Mouse (Mus musculus) thymus, postnatal 36 days (tissue): ENCODE measurements at regions not wholly inside any gene's neighbourhood (a gene's known extent, or its start where the extent isn't known, plus 50 kb on each side); places are given as distances from the start of the nearest gene placed in this dataset.

Experiments used
- DNase-seq, 2 experiments: peaks; one replicate each; pipeline ENCODE4 v3.0.0; 2022; ENCODE audit warnings: mixed read lengths in 2 of 2

DNA sequence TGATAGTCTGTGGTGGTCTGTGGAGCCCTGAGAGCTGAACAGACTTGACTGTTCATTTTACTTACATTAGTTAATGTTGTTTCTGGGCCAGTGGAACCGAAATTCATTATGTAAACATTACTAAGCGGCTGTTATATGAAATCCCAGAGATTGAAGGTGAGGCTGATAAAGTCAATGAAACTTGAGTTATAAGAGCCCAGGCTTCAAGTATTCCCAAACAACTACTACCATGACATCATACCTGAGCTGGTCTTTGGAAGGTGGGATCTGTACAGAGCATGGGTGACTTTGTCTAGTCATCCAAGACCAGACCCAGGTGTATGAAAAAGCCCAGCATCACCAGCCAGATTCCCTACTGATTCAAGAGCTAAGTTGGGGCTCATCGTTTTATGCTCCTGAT is 326.5 kb downstream of the Etnk1 start:
- DNase-seq: no peak

DNA sequence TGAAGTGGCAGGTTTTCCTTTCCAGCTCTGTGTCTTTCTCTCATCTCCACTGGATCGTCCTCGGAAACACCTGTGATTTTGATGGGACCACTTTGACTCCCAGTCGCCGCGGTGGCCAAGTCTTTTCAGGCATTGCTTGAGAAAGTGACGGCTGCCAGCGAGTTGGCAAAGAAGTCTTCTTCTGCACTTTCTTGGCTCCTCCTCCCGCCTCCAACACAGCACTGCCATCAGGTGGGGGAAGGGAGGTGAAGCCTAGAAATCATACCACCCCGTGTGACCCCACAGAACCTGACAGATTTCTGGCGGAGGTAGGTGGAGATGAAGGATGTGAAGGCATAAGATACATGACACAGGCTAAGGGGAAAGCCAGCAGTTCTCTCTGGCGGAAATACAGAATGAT is 327.3 kb downstream of the Etnk1 start:
- DNase-seq: no peak

DNA sequence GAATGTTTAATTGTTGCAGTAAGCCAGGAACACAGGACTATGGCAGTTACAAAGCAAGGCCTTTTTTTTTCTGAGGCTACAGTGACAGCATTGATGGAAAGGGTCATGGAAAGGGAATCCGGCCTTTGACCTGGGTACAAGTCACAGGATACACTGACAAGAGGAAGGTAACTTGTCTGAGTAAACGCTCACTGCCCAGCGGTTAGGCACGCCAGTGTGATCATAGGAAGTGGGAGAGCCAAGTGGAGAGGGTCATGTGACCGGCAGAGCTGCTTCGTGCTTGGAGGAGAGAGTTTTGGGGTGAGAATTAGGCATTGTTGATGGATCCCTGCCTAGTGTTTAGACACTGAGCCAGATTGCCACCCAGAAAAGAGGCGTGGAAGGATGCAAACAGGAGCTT is 327.9 kb downstream of the Etnk1 start:
- DNase-seq: no peak

DNA sequence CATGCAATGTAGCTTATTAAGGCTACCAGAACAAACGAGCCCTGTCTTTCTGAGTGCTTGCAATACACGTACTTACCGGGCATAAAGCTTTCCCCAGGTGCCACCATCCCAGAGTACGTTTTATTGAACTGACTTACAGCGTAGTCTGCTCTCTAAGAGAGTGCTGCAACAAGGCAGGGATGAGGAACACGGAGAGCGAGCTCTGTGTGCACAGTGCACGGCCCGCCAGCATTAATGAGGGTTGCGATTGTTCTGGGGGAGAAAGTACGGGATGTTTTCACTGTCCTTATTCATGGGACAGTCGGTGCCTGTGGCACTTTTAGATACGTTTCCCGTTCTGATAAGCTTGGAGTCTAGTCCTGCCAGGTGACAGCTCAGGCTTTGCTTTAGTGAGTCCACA is 331.7 kb downstream of the Etnk1 start:
- no peak for DNase-seq

DNA sequence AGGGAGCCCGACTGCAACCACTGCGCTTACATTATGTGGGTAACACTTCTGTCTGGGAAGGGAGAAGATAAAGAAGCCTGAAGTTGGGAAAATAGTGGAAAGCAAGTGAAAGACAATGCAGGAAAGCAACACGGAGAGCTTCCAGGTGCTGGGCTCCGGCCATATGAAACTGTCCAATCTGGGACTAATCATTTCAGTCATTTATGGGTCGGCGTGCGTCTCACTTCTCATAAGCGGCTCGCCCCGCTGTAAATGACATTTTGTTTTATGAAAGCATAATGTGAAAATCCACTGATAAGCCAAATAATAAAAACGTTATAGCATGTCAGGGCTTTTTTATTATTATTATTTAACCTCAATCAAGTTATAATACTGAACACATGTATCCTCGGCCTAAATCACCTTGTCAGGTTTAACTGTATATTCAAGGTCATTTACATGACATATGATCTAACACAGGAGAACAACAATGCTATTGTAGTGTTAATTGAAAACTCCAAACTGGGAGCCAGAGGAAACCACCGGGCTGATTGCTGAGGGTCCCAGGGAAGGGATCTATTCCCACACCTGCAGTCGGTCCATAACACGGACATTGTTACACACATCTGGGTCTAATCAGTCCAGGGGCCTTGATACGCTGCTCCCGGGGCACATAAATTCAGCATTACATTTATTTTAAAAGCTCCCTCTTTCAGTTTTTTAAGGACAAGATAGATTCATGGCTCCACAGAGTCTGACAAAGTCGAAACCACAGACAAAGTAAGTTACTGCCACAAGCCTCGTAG is 332.4 kb downstream of the Etnk1 start:
- no peak for DNase-seq

DNA sequence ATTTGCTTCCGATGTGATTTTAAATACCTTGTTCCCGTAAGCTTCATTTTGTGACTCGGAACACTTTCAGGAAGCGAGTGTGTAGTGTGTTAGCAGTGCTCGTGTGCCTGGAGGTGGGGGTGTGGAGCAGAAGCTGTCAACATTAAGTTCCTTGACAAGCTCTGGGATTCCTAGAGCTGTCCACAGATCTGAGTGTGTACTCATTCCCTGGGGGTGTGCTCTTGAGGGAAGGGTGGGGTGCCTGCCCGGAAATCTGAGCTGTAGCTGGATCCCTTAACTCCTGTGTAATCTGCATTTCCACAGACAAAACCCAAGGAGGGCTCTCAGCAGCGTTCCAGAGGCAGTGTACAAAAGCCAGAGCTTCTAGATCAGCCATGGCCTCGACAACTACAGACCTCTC is 335.8 kb downstream of the Etnk1 start:
- DNase-seq: no peak

DNA sequence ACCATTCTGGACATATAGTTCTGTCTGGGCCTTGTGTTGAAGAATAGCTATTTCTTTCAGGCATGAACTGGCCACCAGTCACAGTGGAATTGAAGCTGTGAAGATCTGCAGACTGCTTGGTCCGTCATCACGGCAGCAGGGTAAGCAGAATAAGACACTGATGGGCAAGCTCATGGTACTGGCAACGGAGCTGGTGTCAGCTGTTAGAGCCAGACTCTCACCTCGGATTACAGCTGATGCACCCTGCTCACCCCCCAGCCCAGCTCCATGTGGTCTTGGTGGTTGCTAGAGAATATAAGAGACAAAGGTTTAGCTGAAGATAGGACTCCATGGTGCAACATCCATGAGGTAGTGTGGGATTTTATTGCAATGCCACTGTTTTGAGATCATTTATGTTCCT is 336.9 kb downstream of the Etnk1 start:
- no peak for DNase-seq

DNA sequence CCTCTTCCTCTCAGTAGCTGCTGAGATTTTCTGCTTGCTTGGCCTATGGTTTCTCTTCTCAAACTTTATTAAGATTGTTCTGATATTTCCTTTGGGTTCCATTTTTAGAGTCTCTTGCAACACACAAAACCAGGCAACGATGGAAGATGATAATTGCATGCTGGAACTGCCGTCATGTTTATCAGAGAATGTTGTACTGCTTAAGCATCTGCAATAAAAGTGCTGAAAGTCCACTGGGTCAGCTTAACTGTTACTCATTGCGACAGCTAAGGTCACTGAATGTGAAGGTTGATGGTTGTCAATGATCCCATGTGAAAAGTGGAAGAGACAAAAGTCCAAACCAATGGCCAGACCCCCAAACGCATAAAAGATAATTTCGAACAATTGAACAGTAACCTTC is 346.4 kb downstream of the Etnk1 start:
- no peak for DNase-seq

DNA sequence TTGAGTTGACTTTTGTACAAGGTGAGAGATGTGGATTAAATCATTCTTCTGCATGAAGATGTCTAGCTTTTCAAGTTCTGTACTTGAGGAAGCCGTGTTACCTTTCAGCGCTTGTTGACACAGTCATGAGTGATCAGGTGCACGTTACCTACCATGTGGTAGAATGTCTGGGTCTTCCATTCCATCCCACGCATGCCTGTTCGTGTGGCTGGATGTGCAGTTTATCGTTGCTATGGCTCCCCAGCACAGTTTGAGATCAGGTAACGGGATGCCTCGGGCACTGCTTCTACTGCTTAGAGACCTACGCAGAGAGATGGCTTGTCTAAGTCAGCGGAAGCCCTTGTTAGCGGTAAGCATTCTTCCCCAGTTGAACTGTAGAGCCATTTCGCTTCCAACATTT is 348.1 kb downstream of the Etnk1 start:
- DNase-seq: no peak

DNA sequence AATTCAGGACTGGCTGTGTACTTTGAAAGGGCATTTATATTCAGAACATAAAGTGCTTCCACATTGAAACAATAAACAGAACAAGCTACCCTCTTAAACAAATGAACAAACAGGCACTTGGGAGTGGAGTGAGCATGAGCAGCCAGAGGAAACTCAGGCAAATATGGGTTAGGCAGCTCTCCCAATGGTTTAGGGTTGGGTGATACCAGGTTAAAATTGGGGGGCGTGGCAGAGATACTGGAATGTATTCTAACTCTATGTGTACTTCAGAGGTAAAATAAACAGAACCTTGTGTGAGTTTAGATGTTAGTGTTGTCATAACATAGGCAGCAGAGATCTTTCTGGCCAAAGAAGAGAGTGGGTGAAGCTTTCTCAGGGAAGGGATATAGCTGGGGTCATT is 349.7 kb downstream of the Etnk1 start:
- no peak for DNase-seq

DNA sequence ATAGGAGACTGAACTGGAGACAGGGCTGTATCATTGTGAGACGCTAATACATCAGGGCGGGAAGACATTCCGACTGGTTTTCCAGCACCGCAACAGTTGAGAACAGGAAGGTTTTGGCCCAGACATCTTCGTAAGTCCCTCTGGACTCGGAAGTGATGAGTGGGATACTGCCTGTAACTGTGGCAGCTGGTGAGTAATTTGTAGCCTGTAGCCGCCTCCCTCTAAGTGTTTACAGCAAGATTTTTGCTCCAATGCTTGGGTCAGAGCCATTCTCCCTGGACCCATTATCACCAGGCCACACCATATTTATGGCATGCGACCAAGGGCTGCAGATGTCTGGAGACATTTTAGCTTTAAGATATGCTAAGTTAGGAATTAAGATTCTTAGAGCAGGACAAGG is 351.5 kb downstream of the Etnk1 start:
- no peak for DNase-seq

DNA sequence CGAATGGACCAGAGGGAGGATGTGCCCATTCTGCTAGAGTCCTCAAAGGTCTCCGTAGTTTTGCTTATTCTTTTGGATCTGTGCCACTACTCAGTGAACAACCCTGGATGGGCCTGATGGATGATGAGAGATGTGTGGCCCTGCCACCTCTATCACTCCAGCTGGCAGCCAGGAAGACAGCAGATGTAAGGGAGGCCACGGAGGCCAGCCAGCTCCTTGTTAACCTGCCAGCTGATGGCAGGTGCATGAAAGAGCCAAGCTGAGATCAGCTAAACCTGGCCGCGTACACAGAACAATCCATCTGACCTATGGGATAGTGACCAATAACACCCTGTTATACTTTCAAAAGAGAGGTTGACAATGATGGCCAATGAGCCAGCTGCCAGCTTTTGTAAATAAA is 352.6 kb downstream of the Etnk1 start:
- no peak for DNase-seq

DNA sequence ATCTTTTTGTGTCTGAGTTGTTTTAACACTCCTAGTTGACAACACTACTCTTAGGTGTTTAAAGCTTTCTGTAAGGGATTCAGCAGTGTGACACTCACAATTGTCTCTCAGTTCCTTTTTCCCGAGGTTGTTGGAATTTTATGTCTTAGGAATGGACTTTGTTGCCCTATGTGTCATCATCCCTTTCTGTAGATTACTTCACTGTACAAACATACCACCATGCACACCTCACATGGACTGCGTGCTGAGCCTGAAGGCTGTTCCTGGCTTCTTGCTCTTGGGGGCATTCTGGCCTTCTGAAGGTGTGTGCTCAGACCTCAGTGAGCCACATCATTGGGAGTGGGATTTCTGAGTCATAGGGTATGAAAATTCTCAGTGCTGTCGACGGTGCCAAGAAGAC is 358.1 kb downstream of the Etnk1 start:
- DNase-seq: no peak

DNA sequence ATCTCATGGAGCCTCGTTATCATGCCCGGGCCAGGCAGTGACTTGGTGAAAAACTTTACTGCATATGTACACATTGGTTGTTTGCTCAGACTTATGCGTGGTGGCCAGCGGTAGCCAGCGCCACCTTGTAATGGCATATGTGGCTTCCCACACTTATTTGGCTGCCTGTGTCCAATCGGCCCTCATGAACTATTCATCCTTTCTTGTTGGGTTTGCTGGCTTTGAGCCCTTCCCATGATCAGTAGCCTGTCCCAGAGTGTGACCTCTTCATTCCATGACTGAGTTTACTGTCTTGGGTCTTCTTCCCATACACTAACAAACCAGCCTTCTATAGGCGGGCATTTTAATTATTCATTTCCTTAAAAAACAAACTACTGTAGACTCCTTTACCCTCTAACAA is 361.9 kb downstream of the Etnk1 start:
- no peak for DNase-seq

DNA sequence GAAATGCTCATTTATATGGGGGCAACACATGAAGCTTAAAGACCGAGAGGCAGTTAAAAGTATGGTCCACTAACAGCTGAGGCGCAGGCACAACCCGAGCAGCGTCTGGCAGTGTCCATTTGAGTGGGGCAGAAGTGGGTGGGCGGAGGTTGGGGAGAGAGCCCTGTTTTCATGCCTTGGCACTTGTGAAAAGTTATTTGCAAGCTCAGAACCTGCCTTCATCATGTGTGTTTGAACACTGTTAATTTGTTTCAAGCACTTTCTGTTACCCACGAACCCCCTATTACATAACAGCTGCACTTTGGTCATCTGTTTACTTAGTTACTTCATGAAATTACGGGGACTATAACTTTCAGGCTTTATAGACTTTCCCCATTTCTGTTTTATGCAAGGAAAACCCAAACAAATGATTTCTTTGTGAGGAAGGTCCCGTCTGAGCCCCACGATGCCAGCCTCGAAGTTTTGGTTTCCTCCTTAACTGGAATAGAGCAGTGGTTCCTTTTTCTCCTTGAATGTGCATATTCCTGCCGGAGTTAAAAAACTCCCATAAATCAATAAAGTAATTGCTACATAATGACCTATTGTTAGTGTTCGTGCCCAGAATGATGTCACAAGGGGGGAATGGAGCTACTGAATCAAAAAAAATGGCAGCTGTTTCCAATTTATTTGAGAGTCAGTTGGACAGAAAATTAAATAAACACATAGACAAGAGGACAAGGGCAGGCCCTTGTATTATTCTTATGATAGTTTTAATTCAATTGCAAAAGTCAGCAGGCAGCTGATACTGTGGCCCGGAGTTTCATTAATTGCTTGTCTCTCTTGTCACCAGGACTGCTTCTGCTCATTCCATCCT is 363.6 kb downstream of the Etnk1 start:
- DNase-seq: no peak

DNA sequence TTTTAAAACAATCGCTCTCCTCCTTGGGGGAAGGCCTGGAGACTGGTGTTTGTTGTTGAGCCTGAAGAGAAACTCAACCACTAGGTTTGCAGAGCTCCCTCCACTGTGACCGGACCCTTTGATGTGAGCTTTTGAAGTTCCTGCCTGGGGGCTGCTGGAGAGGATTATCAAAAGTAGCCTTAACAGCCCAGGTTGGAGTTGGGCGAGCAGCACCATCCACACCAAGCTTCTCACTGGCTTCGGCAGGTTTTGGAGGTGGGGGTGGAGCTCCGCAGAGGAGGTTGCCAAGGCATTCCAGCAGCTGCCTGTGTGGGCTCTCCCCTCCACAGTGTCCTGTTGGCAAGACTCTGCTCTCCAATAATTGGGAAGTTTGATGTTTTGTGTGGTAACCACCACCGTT is 364.5 kb downstream of the Etnk1 start:
- DNase-seq: no peak

DNA sequence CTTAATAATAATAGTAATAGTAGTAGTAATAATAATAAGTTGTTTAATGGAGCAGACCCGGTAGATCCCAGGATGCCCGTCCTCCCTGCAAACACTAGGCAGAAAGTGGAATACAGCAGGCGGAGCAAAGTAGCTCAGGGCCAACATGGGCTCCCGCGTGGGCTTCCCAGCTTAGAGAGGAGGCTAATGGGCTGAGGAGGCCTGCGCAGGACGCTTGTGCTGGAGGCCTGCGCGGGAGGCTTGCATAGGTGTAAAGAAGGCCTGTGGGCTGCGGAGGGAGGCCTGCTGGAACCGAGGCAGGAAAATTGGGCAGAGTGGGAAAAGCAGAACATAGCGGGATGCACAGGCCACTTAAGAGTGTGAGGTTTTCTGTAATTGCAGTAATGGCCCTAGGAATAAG is 365.4 kb downstream of the Etnk1 start:
- DNase-seq: no peak

DNA sequence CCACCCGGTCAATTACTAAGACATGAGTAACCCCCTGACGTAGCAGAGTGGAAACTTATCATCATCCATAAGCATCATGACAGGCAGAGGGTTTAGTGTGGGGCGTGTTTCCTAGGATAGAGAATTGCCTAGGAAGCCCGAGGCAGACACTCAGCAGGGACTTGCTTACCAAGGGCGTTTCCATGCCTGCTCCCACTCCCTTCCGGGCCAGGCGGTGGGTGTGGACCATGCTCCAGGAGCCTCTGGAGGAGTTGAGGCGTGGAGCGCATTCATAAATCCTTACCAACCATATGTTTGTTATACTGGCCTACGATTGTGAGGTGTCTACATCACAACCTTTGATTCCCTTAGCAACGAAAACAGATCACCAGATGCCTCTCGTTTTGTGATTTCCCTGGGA is 368.2 kb downstream of the Etnk1 start:
- no peak for DNase-seq

DNA sequence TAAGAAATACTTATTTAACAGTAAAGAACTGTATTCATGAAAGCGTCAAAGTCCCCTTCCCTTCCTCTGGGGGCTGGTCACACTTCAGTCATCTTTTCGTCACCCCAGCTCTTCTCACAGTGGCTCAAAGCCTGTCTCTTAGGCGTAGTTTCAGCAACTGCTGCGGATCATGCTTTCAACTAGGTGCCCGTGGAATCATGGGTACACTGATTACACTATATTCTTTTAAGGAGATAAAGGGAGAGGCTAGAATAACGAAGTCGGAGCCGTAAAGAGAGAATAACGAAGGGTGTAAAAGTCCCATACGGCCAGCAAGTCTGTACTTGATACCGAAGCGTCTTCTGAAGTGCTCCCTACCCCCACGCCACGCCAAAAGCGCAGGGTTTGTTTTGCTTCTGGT is 368.7 kb downstream of the Etnk1 start:
- no peak for DNase-seq

DNA sequence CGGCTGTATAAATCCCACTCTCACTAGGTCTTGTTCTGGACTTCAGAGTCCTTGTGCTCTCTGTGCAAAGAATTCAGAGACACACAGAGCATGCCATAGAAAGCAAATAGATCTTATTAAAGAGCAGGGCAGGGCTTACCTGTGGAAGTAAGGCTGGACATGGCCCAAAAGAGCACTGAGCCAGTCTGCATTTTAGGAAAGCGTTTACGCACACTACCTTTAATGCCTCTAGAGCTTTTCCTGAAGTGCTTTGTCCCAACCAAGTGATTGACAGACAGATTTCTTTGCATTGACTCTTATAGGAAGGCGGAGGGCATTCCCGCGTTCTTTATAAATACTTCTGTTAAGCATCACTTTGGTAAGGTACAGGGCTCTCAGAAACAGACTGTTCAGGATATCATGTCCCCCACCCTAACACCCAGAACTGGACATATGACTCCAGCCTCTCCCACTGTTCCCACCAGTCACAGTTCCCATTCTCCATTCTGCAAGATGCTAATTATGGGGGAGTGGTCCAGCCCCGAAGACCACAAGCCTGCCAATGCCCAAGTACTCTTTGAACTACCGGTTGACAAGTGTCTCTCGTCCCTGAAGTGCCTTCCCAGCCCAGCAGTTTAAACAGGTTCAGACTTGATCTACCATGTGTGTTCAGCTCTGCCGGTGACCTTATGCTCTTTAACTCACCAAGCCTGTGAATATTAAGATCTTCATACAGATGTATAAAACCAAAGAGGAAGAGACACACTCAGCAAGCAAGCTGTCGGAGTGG is 369.7 kb downstream of the Etnk1 start:
- no peak for DNase-seq

DNA sequence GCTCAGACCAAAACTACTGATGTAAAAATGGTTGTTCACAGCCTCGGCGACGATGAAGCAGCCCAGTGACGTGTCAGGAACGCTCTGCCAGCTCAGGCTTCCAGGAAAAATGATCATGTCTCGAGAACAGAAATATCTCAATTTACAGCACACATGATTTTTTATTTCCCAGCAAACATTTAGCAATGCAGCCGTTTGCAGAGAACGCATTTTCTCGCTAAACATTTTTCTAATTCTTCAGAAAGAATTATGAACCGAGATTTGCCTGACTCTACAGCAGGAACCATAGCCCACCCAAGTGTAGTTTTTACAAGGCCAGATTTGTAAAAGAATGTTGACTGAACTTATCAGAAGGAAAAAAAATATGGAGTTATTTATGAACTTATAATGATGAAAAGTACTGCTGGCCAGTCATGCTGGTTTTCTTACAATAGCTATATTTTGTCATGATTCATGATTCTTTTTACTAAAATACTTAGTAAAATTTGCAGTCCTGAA is 380.4 kb downstream of the Etnk1 start:
- DNase-seq: no peak

DNA sequence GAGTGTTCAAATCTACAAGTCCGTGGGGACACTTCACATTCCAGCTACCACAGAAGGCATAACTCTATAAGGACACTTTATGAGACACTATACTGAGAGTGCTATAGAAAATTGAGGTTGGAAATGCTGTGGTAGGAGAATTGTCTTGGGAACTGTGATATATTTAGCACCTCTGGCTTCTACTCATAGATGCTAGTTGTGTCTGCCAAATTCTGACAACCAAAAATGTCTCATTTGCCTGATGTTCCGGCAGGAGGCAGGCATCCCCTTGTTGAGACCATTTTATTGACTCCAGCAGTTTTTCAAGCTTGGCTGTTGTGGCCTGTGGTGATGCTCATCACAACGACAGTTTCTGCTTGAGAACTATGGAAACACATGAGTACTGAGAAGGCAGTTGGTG is 387.9 kb downstream of the Etnk1 start:
- no peak for DNase-seq

DNA sequence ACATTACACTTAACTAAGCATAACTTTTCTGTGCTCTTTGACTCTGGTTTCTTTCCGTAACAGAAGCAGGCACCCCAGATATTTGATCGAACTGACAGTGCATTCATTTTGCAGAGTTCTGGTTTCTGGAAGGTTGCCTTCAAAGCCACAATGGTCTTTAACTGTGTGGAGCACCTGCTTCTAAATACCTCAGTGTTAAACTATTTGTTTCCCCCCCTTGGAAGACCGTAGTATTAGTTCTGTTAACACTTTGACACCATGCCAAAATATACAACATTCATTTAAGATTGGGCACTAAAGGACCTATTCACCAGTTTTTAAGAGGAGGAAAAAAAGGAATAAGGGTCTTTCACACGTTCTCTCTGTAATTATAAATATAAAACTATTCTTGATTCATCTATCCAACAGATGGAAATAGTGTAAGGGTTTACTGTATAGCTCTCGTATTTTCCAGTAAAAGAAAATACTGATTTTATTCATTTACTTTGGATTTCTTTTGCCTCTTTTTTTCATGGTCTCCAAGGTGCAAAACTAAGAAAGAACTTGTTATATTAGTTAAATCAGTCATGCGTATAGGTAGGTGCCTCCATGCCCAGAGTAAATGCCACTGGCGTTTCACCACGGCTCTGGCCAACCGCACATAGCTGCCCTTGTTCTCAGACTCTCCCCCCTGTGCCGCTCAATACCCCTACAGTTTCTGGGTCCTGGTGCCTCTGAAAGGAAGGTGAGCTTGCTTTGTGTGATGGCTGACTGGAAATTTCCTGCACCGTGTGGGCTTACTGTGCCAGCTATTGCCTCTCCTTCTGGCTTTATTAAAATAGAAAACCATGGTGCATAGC is 391.2 kb downstream of the Etnk1 start:
- no peak for DNase-seq
